Mouse (Mus musculus) urinary bladder, postnatal 14 days (tissue): Measurements from ENCODE around the gene Pikfyve.

Experiments used
- DNase-seq: peaks from one replicate; pipeline ENCODE4 v3.0.0; 2021; ENCODE audit warnings: low spot score

Gene Pikfyve

GRCm38 (mm10) chr1:65314054-65315021, 127.9 kb downstream of the Pikfyve start:
- DNase-seq, result no peak

GRCm38 (mm10) chr1:65315022-65315407, 128.5 kb downstream of the Pikfyve start:
- DNase-seq, result no peak
